Mouse (Mus musculus): ENCODE results near the gene Pawr. TPM values are rescaled to one million over a fixed set of nuclear protein-coding genes. Genes with fewer than 3 reads are reported as not detected.
"Not testable (repeated sequence)": the region's sequence is repeated elsewhere in the genome, so short reads cannot be mapped to it uniquely, and the experiment has no call there.

Gene Pawr
- polyA plus RNA-seq, 1 experiment from 2014 or later, result 7.6 TPM

DNA sequence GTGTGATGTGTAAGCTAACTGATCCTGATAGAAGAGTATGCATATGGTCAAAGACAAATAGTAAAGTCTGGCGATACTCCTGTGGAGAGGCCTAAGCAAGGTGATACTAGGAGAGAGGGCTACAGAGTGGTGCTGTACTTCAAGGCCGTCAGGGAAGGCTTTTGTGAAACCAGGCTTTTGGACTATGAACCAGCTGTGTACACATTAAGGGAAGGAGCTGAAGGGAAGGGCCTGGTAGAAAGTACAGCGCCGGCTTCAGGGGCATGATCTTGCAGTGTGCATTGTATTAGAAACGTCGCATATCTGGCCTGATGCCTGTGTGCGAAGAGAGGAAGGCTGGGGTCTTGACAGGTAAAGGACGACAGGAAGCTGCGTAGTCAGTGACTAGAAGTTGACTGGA lies 13.2 kb downstream of the Pawr start:
- H3K27me3 ChIP-seq (replicated peaks; ENCODE audit: low read depth, poor library complexity, severe bottlenecking), result no peaks in the 10 kb centered on the region
- 94% methylated on average over 9 of the region's 9 CpGs for WGBS
- no peak overlapping the region for H3K27ac ChIP-seq (replicated peaks)
- peaks cover 5% of the 10 kb centered on the region; the same call in 1 of the 2 replicates for H3K9me3 ChIP-seq
- peaks cover 26% of the 10 kb centered on the region for H3K36me3 ChIP-seq (replicated peaks)
- no peak for DNase-seq (ENCODE audit: low spot score)
- H3K4me3 ChIP-seq, result no peak overlapping the region
- H3K4me1 ChIP-seq, result no peaks in the 10 kb centered on the region

GRCm38 (mm10) chr10:108346301-108346700 lies 14.4 kb downstream of the Pawr start:
- not testable (repeated sequence) for DNase-seq (ENCODE audit: low spot score); H3K4me1 ChIP-seq

DNA sequence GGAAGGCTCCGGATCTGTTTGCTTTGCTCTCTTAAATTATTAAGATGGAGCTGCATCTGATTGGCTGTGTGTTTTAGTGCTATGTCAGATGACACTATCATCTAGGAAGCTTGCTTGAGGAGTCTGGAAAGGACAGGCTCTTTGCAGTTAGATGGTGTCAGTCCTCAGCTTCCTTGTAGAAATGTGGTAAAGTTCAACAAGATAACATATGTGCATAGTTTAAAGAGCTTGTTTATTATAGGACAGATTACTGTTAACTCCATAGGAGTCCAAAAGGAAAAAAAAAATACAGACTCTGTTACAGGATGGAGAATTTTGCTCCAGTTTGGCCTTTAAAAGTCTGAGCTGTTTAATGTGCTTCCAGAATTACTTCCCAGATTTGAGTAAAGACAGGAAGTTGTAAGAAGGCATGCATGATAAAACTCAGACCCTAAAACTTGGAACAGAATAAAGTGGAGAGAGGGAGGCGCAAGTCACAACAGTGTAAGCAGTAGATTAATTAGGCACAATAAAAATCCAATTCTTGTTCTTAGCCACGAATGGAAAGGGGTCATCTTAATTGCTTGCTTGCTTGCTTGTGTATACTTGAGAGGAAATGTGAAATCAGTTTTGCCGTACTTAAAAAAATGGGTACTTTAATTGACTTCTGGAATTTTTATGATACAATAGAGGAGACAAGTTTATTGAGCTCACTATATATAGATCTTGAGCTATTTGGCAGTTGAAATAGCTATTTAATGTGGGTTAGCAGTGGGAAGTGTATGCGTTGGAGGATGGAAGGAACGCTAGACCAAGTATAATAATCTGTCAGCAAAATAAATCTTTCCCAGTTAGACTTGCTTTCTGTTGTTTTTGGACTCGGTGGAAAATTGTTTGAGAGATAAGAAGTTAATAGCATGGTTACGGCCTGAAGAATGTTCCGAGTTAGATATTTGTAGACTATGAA lies 18.5 kb downstream of the Pawr start:
- no peak for DNase-seq (ENCODE audit: low spot score)
- H3K4me1 ChIP-seq, result peaks cover 9% of the 10 kb centered on the region
- H3K27ac ChIP-seq (replicated peaks), result no peak overlapping the region

More at GRCm38 (mm10) chr10:108346301-108346700, 14.4 kb downstream of the Pawr start:
- H3K9me3 ChIP-seq; H3K27ac ChIP-seq (replicated peaks); H3K27me3 ChIP-seq (replicated peaks; ENCODE audit: low read depth, poor library complexity, severe bottlenecking); H3K4me3 ChIP-seq: not testable (repeated sequence)
- peaks cover 21% of the 10 kb centered on the region for H3K36me3 ChIP-seq (replicated peaks)
- 95% methylated on average over 4 of the region's 4 CpGs for WGBS

GRCm38 (mm10) chr10:108352944-108353343 lies 21.0 kb downstream of the Pawr start:
- peaks cover 9% of the 10 kb centered on the region for H3K4me1 ChIP-seq
- WGBS, result 85% methylated on average over 10 of the region's 10 CpGs
- H3K4me3 ChIP-seq, result no peak overlapping the region
- no peaks in the 10 kb centered on the region for H3K27me3 ChIP-seq (replicated peaks; ENCODE audit: low read depth, poor library complexity, severe bottlenecking)
- H3K27ac ChIP-seq (replicated peaks), result no peak overlapping the region
- peaks cover 17% of the 10 kb centered on the region for H3K36me3 ChIP-seq (replicated peaks)
- no peaks in the 10 kb centered on the region for H3K9me3 ChIP-seq
- DNase-seq (ENCODE audit: low spot score), result no peak

More for the DNA sequence above, 18.5 kb downstream of the Pawr start:
- 92% methylated on average over 9 of the region's 9 CpGs for whole genome bisulfite sequencing
- Histone ChIP-seq H3K4me3 (no peak overlapping the region), H3K36me3 (replicated peaks) (peaks cover 15% of the 10 kb centered on the region), H3K9me3 (peaks cover 5% of the 10 kb centered on the region; the same call in 1 of the 2 replicates), H3K27me3 (replicated peaks; ENCODE audit: low read depth, poor library complexity, severe bottlenecking) (no peaks in the 10 kb centered on the region)

- no peaks in the 10 kb centered on the region for H3K27me3 ChIP-seq (replicated peaks; ENCODE audit: low read depth, poor library complexity, severe bottlenecking)
- no peak for DNase-seq (ENCODE audit: low spot score)
- 0 out of 2 replicates have a peak overlapping the region, but pooled peaks have one; percentile 4 for H3K27ac ChIP-seq (replicated peaks)
- H3K36me3 ChIP-seq (replicated peaks), result peaks cover 23% of the 10 kb centered on the region
- H3K4me1 ChIP-seq, result peaks cover 9% of the 10 kb centered on the region
- no peak overlapping the region for H3K4me3 ChIP-seq
- WGBS, result 27% methylated on average over 10 of the region's 10 CpGs
- H3K9me3 ChIP-seq, result no peaks in the 10 kb centered on the region
Measured at GRCm38 (mm10) chr10:108354726-108355391, 22.9 kb downstream of the Pawr start.

GRCm38 (mm10) chr10:108355392-108355775 lies 23.5 kb downstream of the Pawr start:
- Histone ChIP-seq H3K4me3 (no peak overlapping the region), H3K4me1 (peaks cover 9% of the 10 kb centered on the region), H3K9me3 (no peaks in the 10 kb centered on the region), H3K27ac (replicated peaks) (no peak overlapping the region), H3K27me3 (replicated peaks; ENCODE audit: low read depth, poor library complexity, severe bottlenecking) (no peaks in the 10 kb centered on the region), H3K36me3 (replicated peaks) (peaks cover 23% of the 10 kb centered on the region)
- DNase-seq (ENCODE audit: low spot score), result no peak
- WGBS, result 91% methylated on average over 3 of the region's 3 CpGs

- H3K4me1 ChIP-seq, result peaks cover 14% of the 10 kb centered on the region
- 96% methylated on average over 12 of the region's 12 CpGs for WGBS
- H3K27ac ChIP-seq (replicated peaks), result no peak overlapping the region
- H3K9me3 ChIP-seq, result no peaks in the 10 kb centered on the region
- no peak overlapping the region for H3K4me3 ChIP-seq
- no peak for DNase-seq (ENCODE audit: low spot score)
- H3K27me3 ChIP-seq (replicated peaks; ENCODE audit: low read depth, poor library complexity, severe bottlenecking), result no peaks in the 10 kb centered on the region
- peaks cover 23% of the 10 kb centered on the region for H3K36me3 ChIP-seq (replicated peaks)
Measured at GRCm38 (mm10) chr10:108356601-108357187, 24.8 kb downstream of the Pawr start.

DNA sequence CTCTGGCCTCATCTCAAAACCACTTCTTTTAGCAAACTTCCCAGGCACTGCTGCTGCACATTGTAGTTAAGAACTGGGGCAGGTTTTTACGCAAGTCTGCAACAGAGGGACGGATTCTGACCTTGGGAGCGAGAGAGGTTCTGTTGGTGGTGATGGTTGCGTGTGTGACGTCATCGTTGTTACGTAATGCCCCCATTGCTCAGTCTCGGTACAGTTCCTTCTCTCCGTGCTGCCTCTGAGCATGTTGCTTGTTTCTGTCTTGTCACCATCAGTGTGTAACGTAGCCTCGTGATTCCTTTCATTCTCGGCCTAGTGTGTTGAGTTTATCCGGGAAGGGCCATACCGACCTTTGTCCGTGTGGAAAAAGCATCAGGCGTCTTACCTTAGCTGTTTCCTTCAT lies 28.1 kb downstream of the Pawr start:
- peaks cover 16% of the 10 kb centered on the region for H3K4me1 ChIP-seq
- WGBS, result 91% methylated on average over 16 of the region's 16 CpGs
- DNase-seq (ENCODE audit: low spot score), result no peak
- H3K9me3 ChIP-seq, result no peaks in the 10 kb centered on the region
- H3K27ac ChIP-seq (replicated peaks), result no peak overlapping the region
- H3K36me3 ChIP-seq (replicated peaks), result peaks cover 23% of the 10 kb centered on the region
- no peak overlapping the region for H3K4me3 ChIP-seq
- H3K27me3 ChIP-seq (replicated peaks; ENCODE audit: low read depth, poor library complexity, severe bottlenecking), result no peaks in the 10 kb centered on the region

GRCm38 (mm10) chr10:108360801-108361200 lies 28.9 kb downstream of the Pawr start:
- Histone ChIP-seq H3K27me3 (replicated peaks; ENCODE audit: low read depth, poor library complexity, severe bottlenecking) (no peaks in the 10 kb centered on the region), H3K9me3 (0 out of 2 replicates have a peak, but pooled peaks cover 5% of the 10 kb centered on the region), H3K27ac (replicated peaks) (no peak overlapping the region), H3K4me1 (peaks cover 14% of the 10 kb centered on the region), H3K36me3 (replicated peaks) (peaks cover 27% of the 10 kb centered on the region), H3K4me3 (no peak overlapping the region)
- 73% methylated on average over 6 of the region's 6 CpGs for WGBS
- DNase-seq (ENCODE audit: low spot score), result no peak

- H3K27ac ChIP-seq (replicated peaks), result no peak overlapping the region
- DNase-seq (ENCODE audit: low spot score), result no peak
- 0 out of 2 replicates have a peak, but pooled peaks cover 5% of the 10 kb centered on the region for H3K9me3 ChIP-seq
- no peak overlapping the region for H3K4me3 ChIP-seq
- peaks cover 14% of the 10 kb centered on the region for H3K4me1 ChIP-seq
- 67% methylated on average over 9 of the region's 9 CpGs for WGBS
- H3K36me3 ChIP-seq (replicated peaks), result peaks cover 23% of the 10 kb centered on the region
- no peaks in the 10 kb centered on the region for H3K27me3 ChIP-seq (replicated peaks; ENCODE audit: low read depth, poor library complexity, severe bottlenecking)
Measured at GRCm38 (mm10) chr10:108361419-108362155, 29.7 kb downstream of the Pawr start.

- no peak for DNase-seq (ENCODE audit: low spot score)
- WGBS, result 44% methylated on average over 9 of the region's 9 CpGs
- H3K27ac ChIP-seq (replicated peaks), result no peak overlapping the region
- H3K36me3 ChIP-seq (replicated peaks), result peaks cover 4% of the 10 kb centered on the region; the same call in 1 of the 2 replicates
- H3K4me3 ChIP-seq, result no peak overlapping the region
- H3K27me3 ChIP-seq (replicated peaks; ENCODE audit: low read depth, poor library complexity, severe bottlenecking), result no peaks in the 10 kb centered on the region
- 0 out of 2 replicates have a peak, but pooled peaks cover 5% of the 10 kb centered on the region for H3K9me3 ChIP-seq
- H3K4me1 ChIP-seq, result peaks cover 14% of the 10 kb centered on the region
Measured at GRCm38 (mm10) chr10:108363932-108364331, 32.0 kb downstream of the Pawr start.

Data from embryonic facial prominence, embryonic 10.5 days (tissue).